Mouse (Mus musculus) large intestine, adult 2 months (tissue): ENCODE data around the gene Pars2. TPM values are rescaled to one million over a fixed set of nuclear protein-coding genes. Genes with fewer than 3 reads are reported as not detected.

Experiments used
- DNase-seq: peaks from one replicate; pipeline ENCODE4 v3.0.0-alpha.2; 2012; ENCODE audit warnings: low read depth, low spot score
- WGBS: fragments of 180-500 bp; shearing (Covaris S2); methylation state at CpG from one replicate; pipeline ENCODE4 v1.1.7; 2018; 5-methylcytosine and 5-hydroxymethylcytosine counted together
- polyA plus RNA-seq: library from polyadenylated mRNA; depleted of rRNA; stranded (reverse); fragments of >200 nt; gene quantifications from 2 replicates; pipeline ENCODE4 v1.2.3, GENCODE M21; 2012

Gene Pars2
- polyA plus RNA-seq, 1 experiment = 10.2 TPM

GRCm38 (mm10) chr4:106632313-106632712, 18.6 kb upstream of the Pars2 start:
- WGBS = 67% methylated on average over 1 of the region's 3 CpGs
- no peak for DNase-seq

- WGBS = 49% methylated on average over 8 of the region's 8 CpGs
- DNase-seq = no peak
These were observed 17.4 kb upstream of the Pars2 start for GRCm38 (mm10) chr4:106633281-106634085.

- WGBS = 62% methylated on average over 9 of the region's 9 CpGs
These were observed 16.8 kb upstream of the Pars2 start for GRCm38 (mm10) chr4:106634086-106634479.

GRCm38 (mm10) chr4:106643483-106644217, 7.2 kb upstream of the Pars2 start:
- WGBS = 8% methylated on average over 8 of the region's 8 CpGs
- no peak for DNase-seq

More at GRCm38 (mm10) chr4:106634086-106634479, 16.8 kb upstream of the Pars2 start:
- DNase-seq = no peak

GRCm38 (mm10) chr4:106644218-106644610, 6.7 kb upstream of the Pars2 start:
- 46% methylated on average over 6 of the region's 6 CpGs for WGBS
- no peak for DNase-seq

GRCm38 (mm10) chr4:106645797-106646196, 5.1 kb upstream of the Pars2 start:
- DNase-seq = no peak
- WGBS = 70% methylated on average over 5 of the region's 5 CpGs

- WGBS = 88% methylated on average over 6 of the region's 6 CpGs
- no peak for DNase-seq
These were observed 3.7 kb upstream of the Pars2 start for GRCm38 (mm10) chr4:106647137-106647536.

- WGBS = 95% methylated on average over 3 of the region's 3 CpGs
- DNase-seq = no peak
These were observed 1.7 kb downstream of the Pars2 start for GRCm38 (mm10) chr4:106652546-106652945.

GRCm38 (mm10) chr4:106653051-106653450, 2.2 kb downstream of the Pars2 start:
- no peak for DNase-seq
- 94% methylated on average over 15 of the region's 15 CpGs for WGBS

- no peak for DNase-seq
- 43% methylated on average over 10 of the region's 10 CpGs for WGBS
These were observed 4.8 kb downstream of the Pars2 start for GRCm38 (mm10) chr4:106655681-106656080.

- WGBS = 57% methylated on average over 5 of the region's 5 CpGs
- DNase-seq = no peak
These were observed 13.1 kb downstream of the Pars2 start for GRCm38 (mm10) chr4:106663956-106664470.

GRCm38 (mm10) chr4:106664697-106665096, 13.8 kb downstream of the Pars2 start:
- DNase-seq = no peak
- WGBS = 95% methylated on average over 6 of the region's 6 CpGs

GRCm38 (mm10) chr4:106665269-106665668, 14.4 kb downstream of the Pars2 start:
- 99% methylated on average over 2 of the region's 2 CpGs for WGBS
- DNase-seq = no peak

- 94% methylated on average over 10 of the region's 10 CpGs for WGBS
- no peak for DNase-seq
These were observed 14.8 kb downstream of the Pars2 start for GRCm38 (mm10) chr4:106665673-106666072.

- 88% methylated on average over 2 of the region's 2 CpGs for WGBS
- DNase-seq = no peak
These were observed 15.7 kb downstream of the Pars2 start for GRCm38 (mm10) chr4:106666546-106666945.

- no peak for DNase-seq
- 41% methylated on average over 5 of the region's 5 CpGs for WGBS
These were observed 25.9 kb downstream of the Pars2 start for GRCm38 (mm10) chr4:106676749-106677148.

- under 1% methylated on average over 43 of the region's 43 CpGs for WGBS
- peak; percentile 82 for DNase-seq
These were observed 27.7 kb downstream of the Pars2 start, which contains the start of gene Ttc4 for GRCm38 (mm10) chr4:106678442-106679118. Gene Ttc4, minus strand, starts transcription at chr4:106678944.

GRCm38 (mm10) chr4:106679152-106679551, 28.3 kb downstream of the Pars2 start:
- no peak for DNase-seq
- 38% methylated on average over 3 of the region's 3 CpGs for WGBS

- DNase-seq = no peak
- WGBS = 30% methylated on average over 2 of the region's 2 CpGs
These were observed 30.1 kb downstream of the Pars2 start for GRCm38 (mm10) chr4:106680955-106681354.
